Mouse (Mus musculus) CD4-positive, CD25-positive, alpha-beta regulatory T cell, adult 2 months (primary cell): ENCODE measurements at regions not wholly inside any gene's neighbourhood (a gene's known extent, or its start where the extent isn't known, plus 50 kb on each side); places are given as distances from the start of the nearest gene placed in this dataset.
A peak's percentile ranks its signal among the peaks of the same experiment; 100 is the strongest.

Experiments
- DNase-seq: peaks from one replicate; pipeline ENCODE4 v3.0.0-alpha.2; 2012; ENCODE audit warnings: low read depth, low spot score

DNA sequence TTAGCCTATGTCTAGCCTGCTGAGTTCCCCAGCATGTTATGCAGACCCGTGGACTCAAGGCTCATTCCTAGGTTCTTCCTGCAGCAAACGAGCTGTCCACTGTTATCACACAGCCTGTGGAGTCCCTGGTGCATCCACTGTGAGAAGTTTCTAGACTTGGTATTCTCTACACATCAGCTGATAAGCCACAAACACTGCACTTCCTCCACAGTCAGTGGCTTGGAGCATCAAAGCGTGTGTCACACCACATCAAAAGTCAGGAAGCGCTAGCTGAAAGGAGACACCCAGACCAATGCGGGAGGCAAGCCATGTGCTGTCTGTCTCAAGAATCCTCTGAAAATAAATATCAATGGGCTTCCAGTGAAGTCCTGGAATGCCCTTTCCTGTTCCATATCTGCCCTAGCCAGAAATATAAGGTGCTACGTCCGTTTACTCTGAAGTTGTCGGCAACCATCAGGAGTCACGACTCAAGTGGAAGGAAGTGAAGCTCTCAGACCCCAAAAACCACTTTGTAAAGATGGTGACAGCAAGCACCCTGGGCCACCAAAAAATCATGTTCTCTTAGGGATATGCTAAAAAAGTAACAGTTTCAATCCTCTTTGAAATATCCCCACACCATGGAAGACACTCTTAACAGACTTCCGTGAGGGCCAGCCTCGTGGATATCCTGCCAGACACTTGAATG, 227.7 kb downstream of the Adgrl2 start:
- DNase-seq, result peak; percentile 49

DNA sequence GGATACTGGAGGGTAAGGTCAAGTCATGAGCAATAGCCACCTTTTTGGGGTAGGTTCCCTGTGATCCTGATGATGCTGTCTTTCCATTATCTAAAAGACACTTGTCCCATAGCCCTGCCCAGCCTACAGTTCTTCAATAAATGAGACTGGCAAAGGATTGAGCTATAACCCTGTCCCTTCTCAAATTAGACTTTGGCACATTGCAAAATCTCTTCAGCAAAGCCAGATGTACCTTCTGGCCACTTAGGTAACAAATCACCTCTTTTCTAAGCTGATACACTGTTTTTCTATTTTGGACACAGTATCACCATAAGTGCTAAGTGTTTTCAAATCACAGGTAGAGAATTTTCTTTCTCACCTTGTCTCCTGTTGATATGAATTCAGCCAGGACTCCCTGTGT, 228.8 kb downstream of the Adgrl2 start:
- no peak for DNase-seq

DNA sequence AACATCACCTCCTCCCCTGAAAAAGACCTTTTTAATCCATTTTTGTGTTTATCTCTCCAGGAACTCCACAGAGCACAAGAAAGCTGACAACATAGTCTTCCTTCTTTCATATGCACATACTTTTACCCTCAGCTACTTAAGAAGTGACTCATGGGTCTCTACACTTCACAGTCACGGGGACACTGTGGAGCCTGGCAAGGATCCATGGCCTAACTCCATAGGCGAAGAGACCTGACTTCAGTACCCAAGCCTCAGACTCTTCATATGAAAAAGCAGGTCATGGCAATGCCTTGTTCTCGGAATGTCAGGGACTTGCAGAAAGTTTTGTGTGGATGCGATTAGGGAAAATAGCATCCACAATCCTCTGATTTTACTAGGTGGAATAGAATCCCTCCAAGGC, 230.9 kb downstream of the Adgrl2 start:
- no peak for DNase-seq

- no peak for DNase-seq
Measured at GRCm38 (mm10) chr3:148746234-148746633, 244.1 kb downstream of the Adgrl2 start.

DNA sequence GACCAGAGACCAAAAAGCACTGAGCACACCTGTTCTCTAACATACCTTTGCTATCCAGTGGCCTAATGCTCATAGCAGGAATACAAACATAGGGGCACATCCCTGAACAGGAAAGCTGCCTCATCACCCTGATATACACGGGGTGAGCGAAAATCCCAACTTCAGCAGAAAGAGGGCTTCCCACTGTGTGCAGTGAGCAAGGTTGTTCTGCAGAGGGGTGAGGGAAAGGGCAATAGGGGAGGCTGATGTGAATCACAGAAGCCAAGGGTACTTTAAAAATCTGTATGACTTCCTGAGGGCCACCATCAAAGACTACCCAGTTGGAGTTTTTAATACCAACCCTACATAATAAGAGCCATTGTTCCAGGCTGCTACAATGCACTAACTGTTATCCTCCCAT, 245.7 kb downstream of the Adgrl2 start:
- DNase-seq, result no peak

- DNase-seq, result no peak
Measured at GRCm38 (mm10) chr3:148734194-148734749, 256.1 kb downstream of the Adgrl2 start.

- DNase-seq, result no peak
Measured at GRCm38 (mm10) chr3:148733227-148733854, 257.0 kb downstream of the Adgrl2 start.

GRCm38 (mm10) chr3:148731436-148731835, 258.9 kb downstream of the Adgrl2 start:
- DNase-seq, result no peak

DNA sequence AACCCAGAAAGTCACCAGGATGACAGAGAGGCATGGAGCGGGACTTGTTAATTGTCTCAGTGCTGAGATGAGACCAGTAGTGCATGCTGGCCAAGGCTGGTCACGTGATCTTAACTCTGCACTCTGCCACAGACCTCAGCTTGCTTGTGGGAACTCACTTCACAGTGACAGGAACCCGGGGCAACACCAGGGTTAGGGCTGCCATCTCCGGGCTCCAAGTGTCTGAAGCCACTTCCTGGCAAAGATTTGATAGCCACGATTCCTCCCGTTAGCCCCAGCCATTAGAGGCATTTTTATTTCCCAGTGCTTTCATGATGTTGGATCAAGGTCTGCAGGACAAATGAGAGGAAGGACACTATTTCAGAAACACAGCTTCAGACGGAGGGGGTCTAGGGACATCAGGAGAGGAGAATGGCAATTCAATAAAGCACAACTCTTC, 261.1 kb downstream of the Adgrl2 start:
- DNase-seq, result peak; percentile 18

DNA sequence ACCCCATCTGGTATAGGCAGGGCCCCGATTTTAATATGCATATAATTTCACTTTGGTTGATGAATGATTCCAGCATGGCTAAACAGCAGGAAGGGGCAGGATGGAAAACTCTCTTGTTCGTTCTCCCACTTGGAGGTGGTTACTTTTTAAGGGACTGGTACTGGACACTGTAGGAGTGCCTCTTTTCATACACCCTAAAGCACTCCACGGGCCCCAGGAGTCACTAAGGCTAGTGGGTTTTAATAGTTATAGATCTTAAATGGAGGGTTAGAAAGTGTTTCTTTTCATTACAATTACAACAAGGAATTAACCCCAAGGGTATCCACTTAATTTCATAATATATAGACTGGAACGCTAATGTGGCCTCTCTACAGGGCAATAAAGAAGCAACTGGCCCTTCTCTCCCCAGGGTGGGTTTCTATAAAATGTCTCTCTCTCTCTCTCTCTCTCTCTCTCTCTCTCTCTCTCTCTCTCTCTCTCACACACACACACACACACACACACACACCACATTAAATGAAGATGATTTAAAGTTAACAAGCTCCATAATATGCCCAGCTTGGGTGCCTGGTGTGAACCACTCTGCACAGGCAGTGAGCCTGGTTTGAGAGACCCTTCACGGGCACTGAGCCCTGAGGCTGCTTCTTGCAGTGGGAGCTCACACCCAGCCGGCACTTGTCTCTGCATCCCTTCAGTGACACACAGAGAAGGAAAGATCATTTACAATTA, 261.7 kb downstream of the Adgrl2 start:
- DNase-seq, result no peak

DNA sequence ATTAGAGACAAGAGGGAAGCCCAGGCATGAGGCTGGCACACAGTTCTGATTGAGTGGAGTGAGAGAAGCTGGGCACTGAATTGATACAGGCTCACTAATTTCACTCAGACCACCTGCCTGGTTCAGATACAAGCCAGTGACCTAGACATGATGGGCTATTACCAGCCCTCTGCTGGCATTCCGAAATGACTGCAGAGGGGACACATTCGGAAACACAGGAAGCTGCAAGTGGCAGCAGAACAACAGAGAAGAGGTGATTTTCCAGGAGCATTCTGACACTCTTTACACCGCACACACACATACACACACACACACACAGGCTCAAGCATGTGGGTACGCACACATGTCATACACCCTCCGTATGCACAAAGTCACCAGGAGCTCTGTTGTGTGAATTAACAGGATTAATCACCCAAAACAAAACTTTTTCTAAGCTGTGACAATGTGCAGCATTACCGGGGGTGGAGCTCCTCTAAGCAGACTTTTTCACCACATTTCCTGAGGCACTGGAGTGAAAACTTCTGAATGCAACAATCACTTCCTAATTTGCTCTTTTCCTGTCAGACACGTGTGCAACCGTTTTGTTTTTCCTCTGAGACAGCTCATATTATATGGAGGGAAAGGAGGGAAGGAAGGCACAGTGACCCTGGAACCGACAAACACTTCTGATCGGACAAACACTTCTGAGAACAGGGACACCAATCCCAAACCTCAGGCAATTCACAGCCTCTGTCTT, 263.6 kb downstream of the Adgrl2 start:
- no peak for DNase-seq

- no peak for DNase-seq
Measured at GRCm38 (mm10) chr3:148696555-148696954, 293.8 kb downstream of the Adgrl2 start.

GRCm38 (mm10) chr3:148695453-148695852, 294.9 kb downstream of the Adgrl2 start:
- no peak for DNase-seq

DNA sequence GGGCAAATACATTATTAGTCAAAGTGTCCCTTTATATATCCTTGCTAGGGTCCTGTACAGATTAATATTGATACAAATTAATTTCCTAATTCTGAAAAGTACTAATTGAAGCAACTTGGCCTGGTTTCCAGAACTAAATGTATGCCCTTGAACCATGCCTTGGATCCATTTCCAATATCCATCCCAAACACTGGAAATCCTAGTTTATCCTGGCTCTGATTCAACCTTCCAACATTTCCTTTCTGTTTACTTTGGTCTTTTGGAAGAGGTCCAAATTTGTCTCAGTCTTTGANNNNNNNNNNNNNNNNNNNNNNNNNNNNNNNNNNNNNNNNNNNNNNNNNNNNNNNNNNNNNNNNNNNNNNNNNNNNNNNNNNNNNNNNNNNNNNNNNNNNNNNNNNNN, 307.2 kb downstream of the Adgrl2 start:
- DNase-seq, result no peak

DNA sequence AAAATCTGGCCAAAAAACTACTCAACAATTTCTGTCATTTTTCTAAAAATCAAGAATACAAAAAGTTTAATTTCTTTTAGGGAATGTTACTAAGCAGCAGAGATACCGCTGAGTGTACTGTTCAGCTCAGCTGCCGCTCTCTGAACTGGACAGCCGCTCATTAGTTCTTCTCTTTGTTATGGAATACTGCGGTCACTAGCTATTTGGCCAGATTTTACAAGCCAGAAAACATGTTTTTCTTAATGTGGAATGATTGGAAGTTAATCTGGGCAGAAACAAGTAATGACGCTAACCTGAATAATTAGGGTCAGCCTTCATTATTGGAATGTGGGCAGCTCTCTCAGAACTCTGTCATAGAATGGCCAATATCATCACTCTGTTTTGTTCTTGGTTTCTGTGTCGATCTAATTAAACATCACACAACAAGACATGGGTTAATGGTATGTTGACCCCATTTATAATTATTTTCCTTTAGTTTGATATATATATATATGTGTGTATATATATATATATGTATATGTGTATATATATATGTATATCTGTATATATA, 307.8 kb downstream of the Adgrl2 start:
- DNase-seq, result no peak

GRCm38 (mm10) chr3:148681186-148681585, 309.2 kb downstream of the Adgrl2 start:
- DNase-seq, result no peak

DNA sequence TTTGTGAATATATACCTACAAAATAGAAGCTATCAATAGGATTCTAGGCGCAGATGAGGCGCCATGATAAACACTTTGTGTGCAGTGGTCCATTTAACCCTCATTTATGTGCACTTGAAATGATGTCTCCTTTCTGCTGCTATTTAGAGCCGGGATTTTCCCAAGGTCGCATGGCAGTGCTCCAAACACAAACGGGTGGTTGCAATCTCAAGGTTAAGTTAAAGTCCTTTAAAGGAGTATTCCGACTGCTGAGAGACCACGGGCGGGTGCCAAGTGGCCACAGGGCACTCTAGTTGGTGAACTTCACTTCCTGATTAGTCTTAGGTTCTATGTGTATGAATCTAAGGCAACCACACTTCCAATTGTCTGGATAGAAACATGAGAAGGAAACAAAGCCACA, 309.6 kb downstream of the Adgrl2 start:
- no peak for DNase-seq

GRCm38 (mm10) chr3:148680086-148680485, 310.3 kb downstream of the Adgrl2 start:
- no peak for DNase-seq

GRCm38 (mm10) chr3:148679121-148679520, 311.2 kb downstream of the Adgrl2 start:
- no peak for DNase-seq

- no peak for DNase-seq
Measured at GRCm38 (mm10) chr3:148676025-148676424, 314.3 kb downstream of the Adgrl2 start.

DNA sequence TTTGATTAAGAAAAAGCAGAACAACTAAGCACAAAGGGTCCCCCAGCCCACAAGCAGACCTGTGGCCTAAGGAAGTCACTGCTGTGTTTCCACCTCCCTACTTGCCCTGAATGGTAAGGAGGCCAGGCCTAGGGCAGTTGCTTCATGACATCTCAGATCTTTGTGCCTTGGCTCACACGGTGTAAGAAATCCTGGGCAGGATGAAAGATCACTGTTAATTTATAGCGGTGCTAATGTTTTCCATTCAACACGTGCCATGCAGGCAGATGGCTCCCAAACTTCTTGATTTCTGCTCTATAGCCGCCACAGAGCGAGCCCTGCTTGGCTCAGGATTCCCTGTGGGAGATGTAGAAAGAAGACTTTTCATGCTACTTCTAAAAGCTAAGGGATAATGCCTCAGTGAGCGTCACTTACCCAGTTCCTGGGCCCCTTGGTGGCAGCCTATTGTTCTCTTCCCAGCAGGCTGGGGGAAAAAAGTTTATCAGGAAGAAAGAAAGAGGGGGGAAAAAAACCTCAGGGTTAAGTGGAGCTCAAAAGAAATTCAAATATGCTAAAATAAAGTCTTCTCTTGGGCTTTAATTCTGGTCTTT, 327.4 kb downstream of the Adgrl2 start:
- no peak for DNase-seq
